Mouse (Mus musculus) heart, postnatal 4 days (tissue): ENCODE results near the gene Gm21719. TPM values are rescaled to one million over a fixed set of nuclear protein-coding genes. Genes with fewer than 3 reads are reported as not detected.
"Not testable (repeated sequence)": the region's sequence is repeated elsewhere in the genome, so short reads cannot be mapped to it uniquely, and the experiment has no call there.

ENCODE experiments used
- DNase-seq: peaks from one replicate; pipeline ENCODE4 v3.0.0; 2021
- total RNA-seq, 2 experiments: library from RNA; stranded (reverse); gene quantifications; 2 replicates each; pipeline ENCODE4 v1.2.3; 2021

Gm21719 gene
- total RNA-seq = not detected

DNA sequence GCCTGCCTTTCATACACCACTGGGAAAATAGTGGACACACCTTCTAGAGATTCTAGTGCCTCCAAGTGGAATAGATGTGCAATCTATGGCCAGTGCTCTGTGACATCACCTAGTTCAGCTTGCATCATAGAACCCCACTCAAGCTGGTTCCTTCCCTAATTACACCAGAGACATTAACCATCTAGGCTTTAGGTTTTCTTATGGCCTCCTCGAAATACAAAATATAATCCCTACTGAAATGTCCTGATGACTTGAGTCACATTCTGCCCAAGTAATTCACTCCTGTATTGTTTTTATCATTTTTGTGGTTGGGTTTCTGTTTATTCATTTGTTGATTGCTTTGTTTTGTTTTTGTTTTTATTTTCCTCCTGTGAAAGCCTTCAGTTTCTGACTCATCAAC, at the start of gene Gm21719:
Gm21719 (minus strand) TSS at position 101 of the 400 bp plus-strand sequence.
- DNase-seq = not testable (repeated sequence)

Other genes starting within 250 kb of the Gm21719 start
- not detected for gene Gm28919, start 99.3 kb downstream of the Gm21719 start, total RNA-seq
- gene Gm20830, start 235.4 kb upstream of the Gm21719 start, total RNA-seq = not detected